Mouse (Mus musculus) kidney, adult 2 months (tissue): ENCODE results near the gene Ppp1r13b. TPM values are rescaled to one million over a fixed set of nuclear protein-coding genes. Genes with fewer than 3 reads are reported as not detected.

ENCODE experiments used
- DNase-seq: peaks from one replicate; pipeline ENCODE4 v3.0.0; 2021
- H3K27ac ChIP-seq: fragments of 200-500 bp; 2 replicates; pipeline ENCODE4 v1.5.1; 2012; ENCODE audit warnings: low read depth, low read length, control low read depth, inconsistent platforms; ENCODE audit not compliant: insufficient read depth
- H3K27me3 ChIP-seq: fragments of 200-500 bp; replicated peaks from 2 replicates; pipeline ENCODE4 v1.6.1; 2012; ENCODE audit warnings: mild to moderate bottlenecking, moderate library complexity, low read length, inconsistent platforms; ENCODE audit not compliant: control insufficient read depth, insufficient read depth
- H3K36me3 ChIP-seq: fragments of 200-500 bp; 2 replicates; pipeline ENCODE4 v1.6.1; 2012; ENCODE audit warnings: mild to moderate bottlenecking, moderate library complexity, low read length, inconsistent platforms; ENCODE audit not compliant: control insufficient read depth, insufficient read depth
- H3K4me1 ChIP-seq: fragments of 200-500 bp; 2 replicates; pipeline ENCODE4 v1.6.1; 2011; ENCODE audit warnings: low read length; ENCODE audit not compliant: control insufficient read depth, insufficient read depth
- H3K4me3 ChIP-seq: fragments of 200-500 bp; 2 replicates; pipeline ENCODE4 v1.5.1; 2011; ENCODE audit warnings: mild to moderate bottlenecking, low read depth, low read length, control low read depth; ENCODE audit not compliant: insufficient read depth
- CTCF ChIP-seq: fragments of 200-500 bp; conservative IDR thresholded peaks from 2 replicates; pipeline ENCODE4 v1.5.1; 2011; ENCODE audit warnings: low read depth, mild to moderate bottlenecking, control low read depth, low read length, moderate library complexity, mixed read lengths; ENCODE audit not compliant: insufficient read depth, insufficient read length
- POLR2A ChIP-seq: fragments of 200-500 bp; IDR thresholded peaks from one replicate; pipeline ENCODE4 v1.6.1; 2011; ENCODE audit warnings: low read depth, low read length, control low read depth
- WGBS: fragments of 180-500 bp; shearing (Covaris S2); methylation state at CpG from one replicate; pipeline ENCODE4 v1.1.7; 2018; 5-methylcytosine and 5-hydroxymethylcytosine counted together
- polyA plus RNA-seq: library from polyadenylated mRNA; depleted of rRNA; stranded (reverse); fragments of >200 nt; gene quantifications from 2 replicates; pipeline ENCODE4 v1.2.3, GENCODE M21; 2012

The Ppp1r13b gene
- polyA plus RNA-seq, 1 experiment, result 11.7 TPM

GRCm38 (mm10) chr12:111853011-111853436, 54.9 kb downstream of the Ppp1r13b start:
- DNase-seq, result peak; percentile 70
- WGBS, result 31% methylated on average over 10 of the region's 10 CpGs

GRCm38 (mm10) chr12:111851745-111852144, 56.2 kb downstream of the Ppp1r13b start:
- no peaks in the 10 kb centered on the region for H3K4me1 ChIP-seq
- no peak overlapping the region for H3K27ac ChIP-seq
- 87% methylated on average over 5 of the region's 5 CpGs for WGBS
- TF ChIP-seq POLR2A (no peak), CTCF (no peak)
- no peaks in the 10 kb centered on the region for H3K27me3 ChIP-seq
- H3K4me3 ChIP-seq, result no peak overlapping the region
- DNase-seq, result no peak
- H3K36me3 ChIP-seq, result no peaks in the 10 kb centered on the region

More at GRCm38 (mm10) chr12:111853011-111853436, 54.9 kb downstream of the Ppp1r13b start:
- Histone ChIP-seq H3K27ac (no peak overlapping the region), H3K4me1 (no peaks in the 10 kb centered on the region), H3K27me3 (no peaks in the 10 kb centered on the region), H3K36me3 (no peaks in the 10 kb centered on the region), H3K4me3 (no peak overlapping the region)
- TF ChIP-seq CTCF (no peak), POLR2A (no peak)

GRCm38 (mm10) chr12:111851235-111851634, 56.7 kb downstream of the Ppp1r13b start:
- no peak for DNase-seq
- 80% methylated on average over 2 of the region's 2 CpGs for WGBS
- H3K4me1 ChIP-seq, result no peaks in the 10 kb centered on the region
- no peaks in the 10 kb centered on the region for H3K27me3 ChIP-seq
- no peak overlapping the region for H3K4me3 ChIP-seq
- H3K27ac ChIP-seq, result no peak overlapping the region
- H3K36me3 ChIP-seq, result no peaks in the 10 kb centered on the region
- TF ChIP-seq CTCF, result peak; percentile 14; the same call in 1 of the 2 replicates
- TF ChIP-seq POLR2A, result no peak

GRCm38 (mm10) chr12:111848300-111848798, 59.6 kb downstream of the Ppp1r13b start:
- TF ChIP-seq POLR2A, result no peak
- no peak for TF ChIP-seq CTCF
- H3K27ac ChIP-seq, result no peak overlapping the region
- WGBS, result 71% methylated on average over 9 of the region's 9 CpGs
- DNase-seq, result no peak
- no peak overlapping the region for H3K4me3 ChIP-seq
- no peaks in the 10 kb centered on the region for H3K27me3 ChIP-seq
- no peaks in the 10 kb centered on the region for H3K4me1 ChIP-seq
- no peaks in the 10 kb centered on the region for H3K36me3 ChIP-seq

GRCm38 (mm10) chr12:111846815-111847214, 61.1 kb downstream of the Ppp1r13b start:
- Histone ChIP-seq H3K36me3 (no peaks in the 10 kb centered on the region; the same call in 1 of the 2 replicates), H3K4me3 (no peak overlapping the region), H3K4me1 (no peaks in the 10 kb centered on the region), H3K27ac (no peak overlapping the region), H3K27me3 (no peaks in the 10 kb centered on the region)
- DNase-seq, result no peak
- no peak for TF ChIP-seq CTCF
- TF ChIP-seq POLR2A, result no peak
- WGBS, result 79% methylated on average over 10 of the region's 10 CpGs

GRCm38 (mm10) chr12:111845953-111846352, 62.0 kb downstream of the Ppp1r13b start:
- Histone ChIP-seq H3K36me3 (no peaks in the 10 kb centered on the region; the same call in 1 of the 2 replicates), H3K27ac (no peak overlapping the region), H3K27me3 (no peaks in the 10 kb centered on the region), H3K4me3 (no peak overlapping the region), H3K4me1 (no peaks in the 10 kb centered on the region)
- no peak for TF ChIP-seq CTCF
- no peak for TF ChIP-seq POLR2A
- WGBS, result 96% methylated on average over 4 of the region's 4 CpGs
- no peak for DNase-seq

GRCm38 (mm10) chr12:111843470-111843869, 64.4 kb downstream of the Ppp1r13b start:
- Histone ChIP-seq H3K4me1 (no peaks in the 10 kb centered on the region), H3K27ac (no peak overlapping the region), H3K36me3 (no peaks in the 10 kb centered on the region; the same call in 1 of the 2 replicates), H3K4me3 (no peak overlapping the region), H3K27me3 (no peaks in the 10 kb centered on the region)
- no peak for TF ChIP-seq CTCF
- no peak for TF ChIP-seq POLR2A
- 46% methylated on average over 2 of the region's 2 CpGs for WGBS
- no peak for DNase-seq
